Mouse (Mus musculus): ENCODE data around the gene Acbd5.

GRCm38 (mm10) chr2:23052523-23052922, 15.4 kb upstream of the Acbd5 start:
- TF ChIP-seq EP300 (optimal IDR thresholded peaks at IDR 0.05) (no peak), CTCF (IDR thresholded peaks at IDR 0.05; ENCODE audit: low read depth) (no peak)
